Mouse (Mus musculus): ENCODE measurements at regions not wholly inside any gene's neighbourhood (a gene's known extent, or its start where the extent isn't known, plus 50 kb on each side); places are given as distances from the start of the nearest gene placed in this dataset.
A peak's percentile ranks its signal among the peaks of the same experiment; 100 is the strongest.

GRCm38 (mm10) chr5:148645772-148646171, 93.2 kb upstream of the Ubl3 start:
- Histone ChIP-seq H3K9ac (replicated peaks) (no peak overlapping the region), H3K4me3 (ENCODE audit: low read depth, low read length) (no peak overlapping the region), H3K27ac (ENCODE audit: low read depth) (no peak overlapping the region), H3K36me3 (replicated peaks; ENCODE audit: insufficient read depth, low read length) (no peaks in the 10 kb centered on the region), H3K4me2 (ENCODE audit: low read depth, low read length) (no peak overlapping the region), H3K27me3 (ENCODE audit: insufficient read depth, low read length) (no peaks in the 10 kb centered on the region), H3K4me1 (ENCODE audit: insufficient read depth) (no peaks in the 10 kb centered on the region), H3K9me3 (ENCODE audit: low read length) (no peaks in the 10 kb centered on the region)
- ATAC-seq: no peak
- TF ChIP-seq CTCF (IDR thresholded peaks at IDR 0.05; ENCODE audit: low read depth) (no peak), EP300 (IDR thresholded peaks at IDR 0.05; ENCODE audit: low read depth) (no peak)
- 56% methylated on average over 4 of the region's 4 CpGs for whole genome bisulfite sequencing (ENCODE audit: insufficient replicate concordance)
- no peak for DNase-seq

GRCm38 (mm10) chr5:148645191-148645681, 92.6 kb upstream of the Ubl3 start:
- no peak overlapping the region for H3K27ac ChIP-seq (ENCODE audit: low read depth)
- ATAC-seq (no peak), DNase-seq (no peak)
- H3K36me3 ChIP-seq (replicated peaks; ENCODE audit: insufficient read depth, low read length): no peaks in the 10 kb centered on the region
- no peaks in the 10 kb centered on the region for H3K9me3 ChIP-seq (ENCODE audit: low read length)
- H3K4me2 ChIP-seq (ENCODE audit: low read depth, low read length): no peak overlapping the region
- no peaks in the 10 kb centered on the region for H3K4me1 ChIP-seq (ENCODE audit: insufficient read depth)
- no peaks in the 10 kb centered on the region for H3K27me3 ChIP-seq (ENCODE audit: insufficient read depth, low read length)
- no peak overlapping the region for H3K9ac ChIP-seq (replicated peaks)
- no peak for TF ChIP-seq CTCF (IDR thresholded peaks at IDR 0.05; ENCODE audit: low read depth)
- no peak for TF ChIP-seq EP300 (IDR thresholded peaks at IDR 0.05; ENCODE audit: low read depth)
- H3K4me3 ChIP-seq (ENCODE audit: low read depth, low read length): no peak overlapping the region
- WGBS (ENCODE audit: insufficient replicate concordance): 80% methylated on average over 10 of the region's 10 CpGs

GRCm38 (mm10) chr5:148644345-148644744, 91.8 kb upstream of the Ubl3 start:
- H3K27ac ChIP-seq (ENCODE audit: low read depth): no peak overlapping the region
- WGBS (ENCODE audit: insufficient replicate concordance): 82% methylated on average over 7 of the region's 7 CpGs
- no peak for TF ChIP-seq EP300 (IDR thresholded peaks at IDR 0.05; ENCODE audit: low read depth)
- peak; percentile 32; the same call in 1 of the 2 replicates for TF ChIP-seq CTCF (IDR thresholded peaks at IDR 0.05; ENCODE audit: low read depth)
- no peak overlapping the region for H3K4me2 ChIP-seq (ENCODE audit: low read depth, low read length)
- no peak overlapping the region for H3K9ac ChIP-seq (replicated peaks)
- no peaks in the 10 kb centered on the region for H3K4me1 ChIP-seq (ENCODE audit: insufficient read depth)
- ATAC-seq: no peak
- no peaks in the 10 kb centered on the region for H3K27me3 ChIP-seq (ENCODE audit: insufficient read depth, low read length)
- H3K9me3 ChIP-seq (ENCODE audit: low read length): no peaks in the 10 kb centered on the region
- no peaks in the 10 kb centered on the region for H3K36me3 ChIP-seq (replicated peaks; ENCODE audit: insufficient read depth, low read length)
- no peak overlapping the region for H3K4me3 ChIP-seq (ENCODE audit: low read depth, low read length)
- DNase-seq: no peak

- no peaks in the 10 kb centered on the region for H3K36me3 ChIP-seq (replicated peaks; ENCODE audit: insufficient read depth, low read length)
- no peaks in the 10 kb centered on the region for H3K9me3 ChIP-seq (ENCODE audit: low read length)
- no peak overlapping the region for H3K9ac ChIP-seq (replicated peaks)
- no peaks in the 10 kb centered on the region for H3K27me3 ChIP-seq (ENCODE audit: insufficient read depth, low read length)
- TF ChIP-seq CTCF (IDR thresholded peaks at IDR 0.05; ENCODE audit: low read depth) (no peak), EP300 (IDR thresholded peaks at IDR 0.05; ENCODE audit: low read depth) (no peak)
- no peak for DNase-seq
- no peaks in the 10 kb centered on the region for H3K4me1 ChIP-seq (ENCODE audit: insufficient read depth)
- no peak overlapping the region for H3K4me3 ChIP-seq (ENCODE audit: low read depth, low read length)
- no peak overlapping the region for H3K4me2 ChIP-seq (ENCODE audit: low read depth, low read length)
- H3K27ac ChIP-seq (ENCODE audit: low read depth): no peak overlapping the region
- WGBS (ENCODE audit: insufficient replicate concordance): 54% methylated on average over 15 of the region's 15 CpGs
- ATAC-seq: no peak
Measured at GRCm38 (mm10) chr5:148641652-148642395, 89.2 kb upstream of the Ubl3 start.

GRCm38 (mm10) chr5:148640523-148640922, 87.9 kb upstream of the Ubl3 start:
- no peaks in the 10 kb centered on the region for H3K9me3 ChIP-seq (ENCODE audit: low read length)
- H3K4me3 ChIP-seq (ENCODE audit: low read depth, low read length): no peak overlapping the region
- no peaks in the 10 kb centered on the region for H3K4me1 ChIP-seq (ENCODE audit: insufficient read depth)
- no peak overlapping the region for H3K4me2 ChIP-seq (ENCODE audit: low read depth, low read length)
- no peak overlapping the region for H3K9ac ChIP-seq (replicated peaks)
- DNase-seq: no peak
- H3K27ac ChIP-seq (ENCODE audit: low read depth): no peak overlapping the region
- WGBS (ENCODE audit: insufficient replicate concordance): 49% methylated on average over 12 of the region's 14 CpGs
- no peaks in the 10 kb centered on the region for H3K36me3 ChIP-seq (replicated peaks; ENCODE audit: insufficient read depth, low read length)
- no peak for TF ChIP-seq EP300 (IDR thresholded peaks at IDR 0.05; ENCODE audit: low read depth)
- no peak for TF ChIP-seq CTCF (IDR thresholded peaks at IDR 0.05; ENCODE audit: low read depth)
- no peak for ATAC-seq
- no peaks in the 10 kb centered on the region for H3K27me3 ChIP-seq (ENCODE audit: insufficient read depth, low read length)

- TF ChIP-seq CTCF (IDR thresholded peaks at IDR 0.05; ENCODE audit: low read depth) (no peak), EP300 (IDR thresholded peaks at IDR 0.05; ENCODE audit: low read depth) (peak; percentile 84)
- Histone ChIP-seq H3K4me1 (ENCODE audit: insufficient read depth) (peaks cover 14% of the 10 kb centered on the region; the same call in 1 of the 2 replicates), H3K4me3 (ENCODE audit: low read depth, low read length) (no peak overlapping the region), H3K4me2 (ENCODE audit: low read depth, low read length) (peak overlapping the region; percentile 18; the same call in 1 of the 2 replicates), H3K27ac (ENCODE audit: low read depth) (peak overlapping the region; percentile 55), H3K36me3 (replicated peaks; ENCODE audit: insufficient read depth, low read length) (no peaks in the 10 kb centered on the region), H3K9me3 (ENCODE audit: low read length) (no peaks in the 10 kb centered on the region), H3K9ac (replicated peaks) (no peak overlapping the region), H3K27me3 (ENCODE audit: insufficient read depth, low read length) (no peaks in the 10 kb centered on the region)
- ATAC-seq (peak; percentile 92), DNase-seq (peak; percentile 61)
- 44% methylated on average over 11 of the region's 11 CpGs for WGBS (ENCODE audit: insufficient replicate concordance)
Measured at GRCm38 (mm10) chr5:148634919-148635356, 82.3 kb upstream of the Ubl3 start.
